Mouse (Mus musculus): Measurements from ENCODE around the gene Mrpl57.

The Mrpl57 gene

GRCm38 (mm10) chr14:57859520-57859919 lies 33.5 kb downstream of the Mrpl57 start:
- peak; percentile 25 for DNase-seq (ENCODE audit: inconsistent ontology term)

GRCm38 (mm10) chr14:57861987-57862412 lies 36.0 kb downstream of the Mrpl57 start:
- DNase-seq (ENCODE audit: inconsistent ontology term): no peak

GRCm38 (mm10) chr14:57863129-57863528 lies 37.1 kb downstream of the Mrpl57 start:
- no peak for DNase-seq (ENCODE audit: inconsistent ontology term)

- no peak for DNase-seq (ENCODE audit: inconsistent ontology term)
These were observed 39.2 kb downstream of the Mrpl57 start for GRCm38 (mm10) chr14:57865256-57865655.

- DNase-seq (ENCODE audit: inconsistent ontology term): no peak
These were observed 40.7 kb downstream of the Mrpl57 start for GRCm38 (mm10) chr14:57866676-57867276.

- DNase-seq (ENCODE audit: inconsistent ontology term): no peak
These were observed 51.9 kb downstream of the Mrpl57 start for GRCm38 (mm10) chr14:57877921-57878320.
